In genomic region chr11:102781523-102781922, GRCm38 (mm10) we compare ENCODE assay signal across 23 mouse cellular contexts. TPM values are rescaled to one million over a fixed set of nuclear protein-coding genes. Genes with fewer than 3 reads are reported as not detected.
DNase-seq lines count a peak whose midpoint lies in the region.
"Had no signal": no experiment of that assay in that cellular context is flagged by ENCODE, and none has a peak within 500 bp of the region (broad histone marks: within the 10 kb centered on the region; RNA-seq: fewer than 3 reads in every experiment).

No protein-coding gene starts in this region.

- no peak overlapping the region for H3K4me3 ChIP-seq in heart, embryonic 10.5 days
- H3K4me3 ChIP-seq: embryonic facial prominence, embryonic 10.5 days; embryonic facial prominence, embryonic 12.5 days; forebrain, embryonic 13.5 days; forebrain, embryonic 15.5 days had no signal

- WGBS in heart, embryonic 10.5 days = 88% methylated on average over 4 of the region's 4 CpGs

- H3K4me1 ChIP-seq in heart, embryonic 10.5 days = peaks cover 79% of the 10 kb centered on the region

- DNase-seq in cerebellum, adult 8-10 months = peak; percentile 20
- no peak for DNase-seq in cerebellum, postnatal 4 days (ENCODE audit: low spot score in 2 of 2)
- DNase-seq in cerebellum, adult 9-11 months = peak; percentile 33
- DNase-seq in cerebellum, adult 18-20 months = no peak
- DNase-seq in cerebellum, postnatal 14 days = peak; percentile 24 to 29
- DNase-seq in cerebellum, adult 11-12 months = no peak
- DNase-seq in heart, embryonic 10.5 days (ENCODE audit: low spot score) = no peak
- no peak for DNase-seq in heart, postnatal 14 days
- DNase-seq: adrenal gland, adult 8-10 months; adrenal gland, postnatal 14 days; adrenal gland, postnatal 36 days; B cell, adult 2 months; forebrain, postnatal 0 days had no signal

- H3K9me3 ChIP-seq in heart, embryonic 10.5 days = no peaks in the 10 kb centered on the region
- H3K9me3 ChIP-seq: embryonic facial prominence, embryonic 10.5 days; embryonic facial prominence, embryonic 12.5 days; forebrain, embryonic 13.5 days; forebrain, embryonic 15.5 days; G1E had no signal

- H3K27ac ChIP-seq in heart, embryonic 10.5 days = 0 out of 2 replicates have a peak overlapping the region, but pooled peaks have one; percentile 29
- H3K27ac ChIP-seq: embryonic facial prominence, embryonic 12.5 days; forebrain, embryonic 13.5 days; forebrain, embryonic 15.5 days had no signal

- H3K36me3 ChIP-seq in heart, embryonic 10.5 days = peaks cover 12% of the 10 kb centered on the region
- H3K36me3 ChIP-seq: G1E had no signal

- no peaks in the 10 kb centered on the region for H3K27me3 ChIP-seq in heart, embryonic 10.5 days (ENCODE audit: insufficient read depth, poor library complexity, severe bottlenecking)
- H3K27me3 ChIP-seq: embryonic facial prominence, embryonic 12.5 days; forebrain, embryonic 13.5 days; forebrain, embryonic 15.5 days; Patski had no signal

- intact Hi-C loops in heart, postnatal 14 days (cut with DNase I) = no loop called here

RNA-seq across cellular contexts. Expression of gene Adam11, which starts 20.3 kb away (rescaled TPM):
- polyA plus RNA-seq in heart, embryonic 10.5 days (2016; fragmentation: Nextera tagmentation; extraction: Ambion mirVana) = 6.2 and 7.1 TPM in 2 replicates
- 1 to 10 TPM; 4.0 to 4.4 TPM for total RNA-seq in heart, postnatal 14 days (2021)
- total RNA-seq: CH12.LX had no signal
- polyA plus RNA-seq: activated CD4-positive, CD25-positive, alpha-beta regulatory T cell, adult 4 months; CD4-positive, CD25-positive, alpha-beta regulatory T cell, adult 4 months; G1E had no signal

RNA-seq across cellular contexts. Expression of gene Gjc1, which starts 38.0 kb away (rescaled TPM):
- 57.0 and 81.1 TPM in 2 replicates for polyA plus RNA-seq in heart, embryonic 10.5 days (2016; fragmentation: Nextera tagmentation; extraction: Ambion mirVana)
- total RNA-seq in heart, postnatal 14 days (2021) = 10 to 100 TPM; 37.7 to 42.6 TPM
- total RNA-seq: CH12.LX had no signal
- polyA plus RNA-seq: G1E had no signal

RNA-seq across cellular contexts. Expression of gene Higd1b, which starts 54.1 kb away (rescaled TPM):
- polyA plus RNA-seq in heart, embryonic 10.5 days (2016; fragmentation: Nextera tagmentation; extraction: Ambion mirVana) = not detected in 2 replicates
- 10 to 100 TPM; 20.4 to 25.4 TPM for total RNA-seq in heart, postnatal 14 days (2021)
- total RNA-seq: CH12.LX, G1E had no signal
- polyA plus RNA-seq: activated CD4-positive, CD25-positive, alpha-beta regulatory T cell, adult 4 months; CD4-positive, CD25-positive, alpha-beta regulatory T cell, adult 4 months; embryonic facial prominence, embryonic 10.5 days; embryonic facial prominence, embryonic 12.5 days; forebrain, embryonic 11.5 days; G1E; Patski had no signal

Comparison
In these comparisons a context has a peak if more than half of its experiments do, and no peak if none do; other contexts are left out.
1. DNase-seq: peak in cerebellum, adult 8-10 months (single experiment), cerebellum, adult 9-11 months (single experiment) and cerebellum, postnatal 14 days (2 of 2); none in cerebellum, postnatal 4 days (0 of 2), cerebellum, adult 18-20 months (0 of 2), cerebellum, adult 11-12 months (single experiment), heart, embryonic 10.5 days (single experiment) and heart, postnatal 14 days (0 of 2).